Mouse (Mus musculus) CH12.LX (cell line): ENCODE data around the gene Gprin3. TPM values are rescaled to one million over a fixed set of nuclear protein-coding genes. Genes with fewer than 3 reads are reported as not detected.

ENCODE experiments used
- DNase-seq: peaks from one replicate; pipeline ENCODE4 v3.0.0-alpha.2; 2013; ENCODE audit errors: extremely low read depth
- H3K27ac ChIP-seq: 2 replicates; pipeline ENCODE4 v1.5.1; 2012; ENCODE audit warnings: low read depth, mild to moderate bottlenecking, control low read depth, moderate library complexity; ENCODE audit not compliant: insufficient read depth
- H3K27me3 ChIP-seq: replicated peaks from 2 replicates; pipeline ENCODE3; 2012; ENCODE audit warnings: inconsistent platforms
- H3K36me3 ChIP-seq, 2 experiments: replicated peaks in 1 of 2; 2 replicates each; pipeline versions ENCODE3 to v1.6.1; 2012; ENCODE audit warnings: inconsistent platforms in 1 of 2, low read length in 1 of 2, mild to moderate bottlenecking in 1 of 2, mixed read lengths in 1 of 2, moderate library complexity in 1 of 2; ENCODE audit not compliant: control insufficient read depth in 1 of 2, insufficient read depth in 1 of 2
- H3K4me1 ChIP-seq, 2 experiments: 2 replicates each; pipeline ENCODE4 v1.6.1; 2012; ENCODE audit warnings: inconsistent platforms in 1 of 2, moderate library complexity in 1 of 2; ENCODE audit not compliant: insufficient read depth in 2 of 2, control insufficient read depth in 1 of 2
- H3K4me2 ChIP-seq: 2 replicates; pipeline ENCODE4 v1.6.1; 2012; ENCODE audit warnings: low read depth, mild to moderate bottlenecking, control low read depth; ENCODE audit not compliant: poor library complexity, insufficient read depth, severe bottlenecking
- H3K4me3 ChIP-seq, 3 experiments: fragments of 150-350 bp in 1 of 3; sonication (generic) in 1 of 3; replicated peaks in 1 of 3; 2 replicates each; pipeline versions ENCODE3 to v1.5.1; 2011 to 2012; ENCODE audit warnings: low read depth in 2 of 3, low read length in 2 of 3, mild to moderate bottlenecking in 2 of 3, moderate library complexity in 2 of 3, control low read depth in 1 of 3, improper control_type of control experiment in 1 of 3, inconsistent platforms in 1 of 3, mixed read lengths in 1 of 3; ENCODE audit not compliant: poor library complexity in 1 of 3
- H3K79me2 ChIP-seq: replicated peaks from 2 replicates; pipeline ENCODE4 v1.6.1; 2012; ENCODE audit warnings: mild to moderate bottlenecking, moderate library complexity; ENCODE audit not compliant: control insufficient read depth, poor library complexity, insufficient read depth, severe bottlenecking; ENCODE audit errors: extremely low read depth
- H3K9ac ChIP-seq: 2 replicates; pipeline ENCODE4 v1.6.1; 2012; ENCODE audit warnings: low read depth, mild to moderate bottlenecking, control low read depth, moderate library complexity; ENCODE audit not compliant: insufficient read depth
- H3K9me3 ChIP-seq: replicated peaks from 2 replicates; pipeline ENCODE3; 2012; ENCODE audit warnings: low read length, inconsistent platforms, mixed read lengths
- BHLHE40 ChIP-seq: IDR thresholded peaks from 2 replicates; pipeline ENCODE4 v1.6.1; 2011; ENCODE audit warnings: mild to moderate bottlenecking, low read depth, low read length, improper control_type of control experiment
- CHD2 ChIP-seq: IDR thresholded peaks from 2 replicates; pipeline ENCODE4 v1.6.1; 2011; ENCODE audit warnings: low read length, improper control_type of control experiment
- CTCF ChIP-seq, 2 experiments: IDR thresholded peaks in 1 of 2; conservative IDR thresholded peaks in 1 of 2; 2 replicates each; pipeline ENCODE4 v1.5.1; 2011 to 2012; ENCODE audit warnings: low read depth in 2 of 2, low read length in 2 of 2, improper control_type of control experiment in 1 of 2, inconsistent platforms in 1 of 2, mild to moderate bottlenecking in 1 of 2, moderate library complexity in 1 of 2
- ELF1 ChIP-seq: IDR thresholded peaks from 2 replicates; pipeline ENCODE4 v1.6.1; 2014; ENCODE audit warnings: low read depth, mild to moderate bottlenecking, inconsistent platforms, low read length, improper control_type of control experiment
- EP300 ChIP-seq: IDR thresholded peaks from 2 replicates; pipeline ENCODE4 v1.6.1; 2011; ENCODE audit warnings: low read length, improper control_type of control experiment
- IRF4 ChIP-seq: IDR thresholded peaks from 2 replicates; pipeline ENCODE4 v1.6.1; 2014; ENCODE audit warnings: low read depth, mild to moderate bottlenecking, inconsistent platforms, low read length, improper control_type of control experiment
- JUND ChIP-seq: conservative IDR thresholded peaks from 2 replicates; pipeline ENCODE4 v1.6.1; 2011; ENCODE audit warnings: low read depth, low read length, improper control_type of control experiment
- KAT2A ChIP-seq: IDR thresholded peaks from 2 replicates; pipeline ENCODE4 v1.6.1; 2012; ENCODE audit warnings: low read length, improper control_type of control experiment, inconsistent platforms; ENCODE audit not compliant: insufficient replicate concordance
- MEF2A ChIP-seq: IDR thresholded peaks from 2 replicates; pipeline ENCODE4 v1.6.1; 2014; ENCODE audit warnings: low read depth, mild to moderate bottlenecking, inconsistent platforms, low read length, improper control_type of control experiment, borderline replicate concordance
- MXI1 ChIP-seq: IDR thresholded peaks from 2 replicates; pipeline ENCODE4 v1.6.1; 2011; ENCODE audit warnings: mild to moderate bottlenecking, low read depth, low read length, improper control_type of control experiment
- MYC ChIP-seq: IDR thresholded peaks from 2 replicates; pipeline ENCODE4 v1.6.1; 2011; ENCODE audit warnings: low read depth, mild to moderate bottlenecking, improper control_type of control experiment, low read length
- NELFE ChIP-seq: IDR thresholded peaks from 2 replicates; pipeline ENCODE4 v1.6.1; 2011; ENCODE audit warnings: low read depth, low read length, improper control_type of control experiment
- NRF1 ChIP-seq: IDR thresholded peaks from 2 replicates; pipeline ENCODE4 v1.6.1; 2014; ENCODE audit warnings: low read depth, mild to moderate bottlenecking, inconsistent platforms, low read length, improper control_type of control experiment, moderate library complexity
- PAX5 ChIP-seq: IDR thresholded peaks from 2 replicates; pipeline ENCODE4 v1.6.1; 2012; ENCODE audit warnings: low read length, inconsistent platforms, mixed read lengths
- POLR2A ChIP-seq: IDR thresholded peaks from 2 replicates; pipeline ENCODE4 v1.6.1; 2011; ENCODE audit warnings: low read depth, mild to moderate bottlenecking, improper control_type of control experiment, low read length
- RAD21 ChIP-seq: IDR thresholded peaks from 2 replicates; pipeline ENCODE4 v1.6.1; 2011; ENCODE audit warnings: low read depth, mild to moderate bottlenecking, low read length, improper control_type of control experiment, moderate library complexity
- SIN3A ChIP-seq: IDR thresholded peaks from 2 replicates; pipeline ENCODE4 v1.6.1; 2012; ENCODE audit warnings: low read length, improper control_type of control experiment, inconsistent platforms
- SMC3 ChIP-seq: IDR thresholded peaks from 2 replicates; pipeline ENCODE4 v1.6.1; 2011; ENCODE audit warnings: low read depth, low read length, improper control_type of control experiment
- TBP ChIP-seq: conservative IDR thresholded peaks from 2 replicates; pipeline ENCODE4 v1.6.1; 2011; ENCODE audit warnings: low read depth, low read length, improper control_type of control experiment
- TCF12 ChIP-seq: IDR thresholded peaks from 2 replicates; pipeline ENCODE4 v1.6.1; 2014; ENCODE audit warnings: low read depth, mild to moderate bottlenecking, inconsistent platforms, low read length, improper control_type of control experiment
- UBTF ChIP-seq: IDR thresholded peaks from 2 replicates; pipeline ENCODE4 v1.6.1; 2012; ENCODE audit warnings: low read depth, mild to moderate bottlenecking, inconsistent platforms, low read length, improper control_type of control experiment, moderate library complexity
- ZKSCAN1 ChIP-seq: IDR thresholded peaks from 2 replicates; pipeline ENCODE4 v1.6.1; 2012; ENCODE audit warnings: low read depth, inconsistent platforms, low read length, improper control_type of control experiment, borderline replicate concordance
- ZMIZ1 ChIP-seq: IDR thresholded peaks from 2 replicates; pipeline ENCODE4 v1.6.1; 2012; ENCODE audit warnings: low read depth, mild to moderate bottlenecking, inconsistent platforms, low read length, improper control_type of control experiment
- dilution Hi-C: fragments of 300-500 bp; cut with MboI; formaldehyde crosslinking; loops from 2 replicates; pipeline ENCODE4 v1.14.3; 2020; ENCODE audit warnings: low sequenced_read_pairs; ENCODE audit not compliant: extremely low pct_unique_long_range_greater_than_20kb, extremely low pct_ligation_motif_present
- in situ Hi-C: fragments of 300-500 bp; cut with MboI; formaldehyde crosslinking; loops from 3 replicates; pipeline ENCODE4 v1.14.3; 2019; ENCODE audit warnings: low sequenced_read_pairs, low pct_ligation_motif_present, low pct_unique_long_range_greater_than_20kb, mixed read lengths
- polyA plus RNA-seq: library from polyadenylated mRNA; unstranded; fragments of >175 nt; gene quantifications from 2 replicates; pipeline ENCODE4 v1.2.1, GENCODE M21; 2012; ENCODE audit warnings: low read depth; ENCODE audit not compliant: insufficient read length
- total RNA-seq, 2 experiments: library from RNA; depleted of rRNA; stranded (reverse); fragments of 300-350 nt in 1 of 2; fragments of >200 nt in 1 of 2; gene quantifications; 2 replicates each; pipeline ENCODE4 v1.2.3; 2012 to 2014

Gene Gprin3
- total and polyA plus RNA-seq, 3 experiments: 0.03 TPM; not detected in 2

DNA sequence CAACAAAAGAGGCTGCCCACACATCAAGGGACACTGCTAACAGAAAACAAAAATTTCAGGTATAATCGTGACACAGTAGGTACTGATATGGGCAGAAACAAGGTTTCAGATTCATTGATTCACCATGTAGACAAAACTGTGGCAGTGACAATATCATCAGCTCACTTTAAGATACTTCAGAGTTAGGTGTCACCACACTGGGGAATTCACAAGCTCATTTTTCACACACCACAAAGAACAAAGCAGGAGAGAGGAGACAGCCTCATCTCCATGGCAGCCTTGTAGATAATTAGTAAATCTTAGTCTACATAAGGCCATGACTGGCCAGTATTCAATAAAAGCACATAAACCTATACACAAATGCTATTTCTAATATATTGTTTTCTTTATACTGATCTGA, 77.4 kb downstream of the Gprin3 start:
- no peaks in the 10 kb centered on the region for H3K4me1 ChIP-seq
- H3K4me2 ChIP-seq: no peak overlapping the region
- in situ Hi-C loops: no loop called here
- TF ChIP-seq PAX5 (no peak), MXI1 (no peak), EP300 (no peak), SIN3A (no peak), NELFE (no peak), BHLHE40 (no peak), UBTF (no peak), SMC3 (no peak), CTCF (conservative IDR thresholded peaks at IDR 0.05 in 1 of 2, IDR thresholded peaks at IDR 0.05 in 1 of 2; ENCODE audit: low read depth in 2 of 2, low read length in 2 of 2) (no peak), CHD2 (no peak), KAT2A (no peak), MEF2A (no peak), POLR2A (no peak), TCF12 (no peak), ZKSCAN1 (no peak), ELF1 (no peak), JUND (no peak), ZMIZ1 (no peak), IRF4 (no peak)
- H3K9me3 ChIP-seq: no peaks in the 10 kb centered on the region
- no peaks in the 10 kb centered on the region for H3K36me3 ChIP-seq
- no peaks in the 10 kb centered on the region for H3K27me3 ChIP-seq
- dilution Hi-C loops: no loop called here
- H3K4me3 ChIP-seq: no peak overlapping the region
- DNase-seq: no peak
- H3K79me2 ChIP-seq: no peaks in the 10 kb centered on the region
- no peak overlapping the region for H3K9ac ChIP-seq
- no peak overlapping the region for H3K27ac ChIP-seq

DNA sequence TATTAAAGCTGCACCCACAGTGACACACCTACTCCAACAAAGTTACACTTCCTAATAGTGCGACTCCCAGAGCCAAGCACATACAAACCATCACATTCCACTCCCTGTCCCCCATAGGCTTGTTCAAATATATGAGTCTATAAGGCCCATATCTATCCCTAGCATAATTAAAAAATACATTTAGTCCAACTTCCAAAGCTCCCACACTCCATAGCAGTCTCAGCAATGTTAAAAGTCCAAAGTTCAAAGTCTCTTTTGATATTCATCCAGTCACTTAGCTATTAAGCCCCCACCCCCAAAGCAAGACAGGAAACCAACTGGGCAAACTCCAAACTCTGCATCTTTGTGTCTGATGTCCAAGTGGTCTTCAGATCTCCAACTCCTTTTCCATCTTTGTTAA, 84.9 kb downstream of the Gprin3 start:
- DNase-seq: no peak
- Histone ChIP-seq H3K4me1 (peaks cover 0 to 6% of the 10 kb centered on the region in 2 experiments; a peak in 2 of 4 replicates), H3K27me3 (no peaks in the 10 kb centered on the region), H3K27ac (no peak overlapping the region), H3K9ac (no peak overlapping the region), H3K36me3 (no peaks in the 10 kb centered on the region), H3K9me3 (no peaks in the 10 kb centered on the region), H3K4me3 (no peak overlapping the region), H3K79me2 (no peaks in the 10 kb centered on the region), H3K4me2 (no peak overlapping the region)
- in situ Hi-C loops (no loop called here), dilution Hi-C loops (no loop called here)
- no peak for TF ChIP-seq CTCF (conservative IDR thresholded peaks at IDR 0.05 in 1 of 2, IDR thresholded peaks at IDR 0.05 in 1 of 2; ENCODE audit: low read depth in 2 of 2, low read length in 2 of 2)
- TF ChIP-seq SMC3: no peak
- TF ChIP-seq MYC: no peak
- no peak for TF ChIP-seq UBTF
- no peak for TF ChIP-seq EP300
- TF ChIP-seq NRF1: no peak
- no peak for TF ChIP-seq RAD21
- no peak for TF ChIP-seq TBP
